Mouse (Mus musculus): ENCODE measurements at regions not wholly inside any gene's neighbourhood (a gene's known extent, or its start where the extent isn't known, plus 50 kb on each side); places are given as distances from the start of the nearest gene placed in this dataset.

DNA sequence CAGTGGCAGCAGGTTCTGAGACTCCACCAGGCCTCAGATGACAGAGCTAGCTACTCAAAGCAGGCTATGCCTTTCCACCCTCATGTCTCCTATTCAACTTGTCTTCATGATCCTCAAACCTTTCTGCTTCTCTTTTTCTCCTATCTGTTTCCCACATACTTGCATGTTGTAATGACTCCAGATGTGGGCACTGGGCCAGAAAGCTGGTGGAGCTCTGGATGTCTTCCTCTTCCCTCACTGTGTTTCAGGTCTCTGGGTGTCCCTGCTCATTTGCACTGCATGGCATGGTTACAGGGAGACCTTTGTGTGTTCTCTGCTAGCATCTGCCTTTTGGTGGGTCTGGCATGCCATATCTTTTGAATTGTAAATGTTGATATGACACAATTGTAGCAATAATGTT is 1354.7 kb upstream of the Pcdh17 start:
- TF ChIP-seq ELF1 (IDR thresholded peaks at IDR 0.05; ENCODE audit: low read depth, low read length), result no peak
- TF ChIP-seq POLR2A (IDR thresholded peaks at IDR 0.05; ENCODE audit: control insufficient read depth in 1 of 2, insufficient read depth in 1 of 2, low read depth in 1 of 2, low read length in 2 of 2, poor library complexity in 1 of 2), result no peak
- no peak for TF ChIP-seq BHLHE40 (IDR thresholded peaks at IDR 0.05; ENCODE audit: borderline replicate concordance, low read depth, low read length)
- peak; percentile 60; the same call in 1 of the 2 replicates for TF ChIP-seq GATA1 (IDR thresholded peaks at IDR 0.05; ENCODE audit: low read depth, low read length)
- no peak for TF ChIP-seq RAD21 (IDR thresholded peaks at IDR 0.05; ENCODE audit: low read depth, low read length)
- no peak for TF ChIP-seq ZC3H11A (IDR thresholded peaks at IDR 0.05; ENCODE audit: low read depth, low read length)
- TF ChIP-seq RCOR1 (IDR thresholded peaks at IDR 0.05; ENCODE audit: low read depth, low read length), result 0 out of 2 replicates have a peak, but pooled peaks have one; percentile 13
- TF ChIP-seq USF2 (IDR thresholded peaks at IDR 0.05; ENCODE audit: borderline replicate concordance in 1 of 2, insufficient read depth in 1 of 2, low read depth in 1 of 2, low read length in 2 of 2), result no peak
- peak; percentile 70 for TF ChIP-seq TCF12 (IDR thresholded peaks at IDR 0.05; ENCODE audit: low read depth, low read length)
- peak; percentile 69 to 84 for TF ChIP-seq EP300 (IDR thresholded peaks at IDR 0.05; ENCODE audit: low read depth in 1 of 2, low read length in 2 of 2)
- peak; percentile 44; the same call in 1 of the 2 replicates for TF ChIP-seq ETS1 (IDR thresholded peaks at IDR 0.05; ENCODE audit: low read depth, low read length)
- TF ChIP-seq POLR2AphosphoS2 (IDR thresholded peaks at IDR 0.05; ENCODE audit: low read length), result no peak
- TF ChIP-seq TBP (IDR thresholded peaks at IDR 0.05; ENCODE audit: low read depth, low read length), result 0 out of 2 replicates have a peak, but pooled peaks have one; percentile 29
- no peak overlapping the region for H3K4me3 ChIP-seq (ENCODE audit: control insufficient read depth in 1 of 2, insufficient read depth in 1 of 2, low read depth in 2 of 2, low read length in 2 of 2)
- H3K27me3 ChIP-seq (ENCODE audit: control insufficient read depth in 1 of 2, insufficient read depth in 2 of 2, low read length in 2 of 2), result no peaks in the 10 kb centered on the region
- H3K9ac ChIP-seq (ENCODE audit: control insufficient read depth, low read depth, low read length, poor library complexity, severe bottlenecking), result no peak overlapping the region
- no peak overlapping the region for H3K27ac ChIP-seq (ENCODE audit: control insufficient read depth, low read depth, low read length)
- H3K9me3 ChIP-seq (replicated peaks; ENCODE audit: insufficient read depth, low read length), result no peaks in the 10 kb centered on the region
- peaks cover 0 to 8% of the 10 kb centered on the region in 2 experiments; a peak in 2 of 4 replicates for H3K4me1 ChIP-seq (ENCODE audit: control insufficient read depth in 1 of 2, insufficient read depth in 2 of 2, low read length in 2 of 2)
- DNase-seq (ENCODE audit: low read depth, low spot score), result peak; percentile 93
- H3K79me2 ChIP-seq (ENCODE audit: control insufficient read depth, insufficient read depth, low read length, poor library complexity), result no peaks in the 10 kb centered on the region
- H3K36me3 ChIP-seq (ENCODE audit: control insufficient read depth in 1 of 2, insufficient read depth in 2 of 2, low read length in 2 of 2), result no peaks in the 10 kb centered on the region; a peak in 2 of 4 replicates
